Mouse (Mus musculus): ENCODE measurements around the gene Gm4312.
"Not testable (repeated sequence)": the region's sequence is repeated elsewhere in the genome, so short reads cannot be mapped to it uniquely, and the experiment has no call there.

Gene Gm4312

GRCm38 (mm10) chr10:100382460-100382859 lies at the start of gene Gm4312:
Gm4312 (minus strand) TSS chr10:100382560.
- H3K4me3 ChIP-seq (replicated peaks; ENCODE audit: low read length); H3K27me3 ChIP-seq (ENCODE audit: insufficient read depth, low read length); H3K4me1 ChIP-seq (replicated peaks; ENCODE audit: low read depth, low read length); H3K9me3 ChIP-seq (ENCODE audit: low read length); H3K36me3 ChIP-seq (ENCODE audit: insufficient read depth, low read length): not testable (repeated sequence)

GRCm38 (mm10) chr10:100427592-100427991 lies 45.2 kb upstream of the Gm4312 start:
- H3K4me1 ChIP-seq (replicated peaks; ENCODE audit: low read depth, low read length): no peaks in the 10 kb centered on the region
- no peaks in the 10 kb centered on the region for H3K27me3 ChIP-seq (ENCODE audit: insufficient read depth, low read length)
- TF ChIP-seq CTCF (conservative IDR thresholded peaks at IDR 0.05; ENCODE audit: low read length) (no peak), NANOG (IDR thresholded peaks at IDR 0.05; ENCODE audit: borderline replicate concordance, low read length) (no peak), POU5F1 (IDR thresholded peaks at IDR 0.05; ENCODE audit: borderline replicate concordance, low read length) (no peak)
- no peaks in the 10 kb centered on the region for H3K9me3 ChIP-seq (ENCODE audit: low read length)
- no peak overlapping the region for H3K4me3 ChIP-seq (replicated peaks; ENCODE audit: low read length)
- no peaks in the 10 kb centered on the region for H3K36me3 ChIP-seq (ENCODE audit: insufficient read depth, low read length)

GRCm38 (mm10) chr10:100415566-100415965 lies 33.2 kb upstream of the Gm4312 start:
- TF ChIP-seq POU5F1 (IDR thresholded peaks at IDR 0.05; ENCODE audit: borderline replicate concordance, low read length): no peak
- TF ChIP-seq CTCF (conservative IDR thresholded peaks at IDR 0.05; ENCODE audit: low read length): no peak
- no peak for TF ChIP-seq NANOG (IDR thresholded peaks at IDR 0.05; ENCODE audit: borderline replicate concordance, low read length)
- no peak overlapping the region for H3K4me3 ChIP-seq (replicated peaks; ENCODE audit: low read length)
- no peaks in the 10 kb centered on the region for H3K4me1 ChIP-seq (replicated peaks; ENCODE audit: low read depth, low read length)

GRCm38 (mm10) chr10:100402301-100402700 lies 19.9 kb upstream of the Gm4312 start:
- not testable (repeated sequence) for H3K9me3 ChIP-seq (ENCODE audit: low read length); H3K27me3 ChIP-seq (ENCODE audit: insufficient read depth, low read length); H3K4me3 ChIP-seq (replicated peaks; ENCODE audit: low read length); H3K36me3 ChIP-seq (ENCODE audit: insufficient read depth, low read length); H3K4me1 ChIP-seq (replicated peaks; ENCODE audit: low read depth, low read length)

More at GRCm38 (mm10) chr10:100415566-100415965, 33.2 kb upstream of the Gm4312 start:
- Histone ChIP-seq H3K9me3 (ENCODE audit: low read length) (peaks cover 9% of the 10 kb centered on the region), H3K27me3 (ENCODE audit: insufficient read depth, low read length) (no peaks in the 10 kb centered on the region), H3K36me3 (ENCODE audit: insufficient read depth, low read length) (no peaks in the 10 kb centered on the region)

GRCm38 (mm10) chr10:100361038-100361437 lies 21.3 kb downstream of the Gm4312 start, which contains the start of gene Gm4307:
Gm4307 (plus strand) TSS chr10:100361338.
- not testable (repeated sequence) for H3K9me3 ChIP-seq (ENCODE audit: low read length); H3K36me3 ChIP-seq (ENCODE audit: insufficient read depth, low read length); H3K4me3 ChIP-seq (replicated peaks; ENCODE audit: low read length); H3K4me1 ChIP-seq (replicated peaks; ENCODE audit: low read depth, low read length); H3K27me3 ChIP-seq (ENCODE audit: insufficient read depth, low read length)

- not testable (repeated sequence) for H3K36me3 ChIP-seq (ENCODE audit: insufficient read depth, low read length); H3K4me1 ChIP-seq (replicated peaks; ENCODE audit: low read depth, low read length); H3K27me3 ChIP-seq (ENCODE audit: insufficient read depth, low read length); H3K4me3 ChIP-seq (replicated peaks; ENCODE audit: low read length); H3K9me3 ChIP-seq (ENCODE audit: low read length)
Observed at GRCm38 (mm10) chr10:100356841-100357240, 25.5 kb downstream of the Gm4312 start.

GRCm38 (mm10) chr10:100350793-100351192 lies 31.6 kb downstream of the Gm4312 start, which contains the start of gene Gm4305:
Gm4305 (plus strand) TSS chr10:100351093.
- not testable (repeated sequence) for H3K9me3 ChIP-seq (ENCODE audit: low read length); H3K27me3 ChIP-seq (ENCODE audit: insufficient read depth, low read length); H3K4me3 ChIP-seq (replicated peaks; ENCODE audit: low read length); H3K4me1 ChIP-seq (replicated peaks; ENCODE audit: low read depth, low read length); H3K36me3 ChIP-seq (ENCODE audit: insufficient read depth, low read length)

GRCm38 (mm10) chr10:100345672-100346071 lies 36.7 kb downstream of the Gm4312 start, which contains the start of gene Gm4303:
Gm4303 (plus strand) TSS chr10:100345972.
- not testable (repeated sequence) for H3K4me1 ChIP-seq (replicated peaks; ENCODE audit: low read depth, low read length); H3K36me3 ChIP-seq (ENCODE audit: insufficient read depth, low read length); H3K4me3 ChIP-seq (replicated peaks; ENCODE audit: low read length); H3K27me3 ChIP-seq (ENCODE audit: insufficient read depth, low read length); H3K9me3 ChIP-seq (ENCODE audit: low read length)

- H3K4me3 ChIP-seq (replicated peaks; ENCODE audit: low read length); H3K27me3 ChIP-seq (ENCODE audit: insufficient read depth, low read length); H3K9me3 ChIP-seq (ENCODE audit: low read length); H3K4me1 ChIP-seq (replicated peaks; ENCODE audit: low read depth, low read length); H3K36me3 ChIP-seq (ENCODE audit: insufficient read depth, low read length): not testable (repeated sequence)
Observed at GRCm38 (mm10) chr10:100340536-100340935, 41.8 kb downstream of the Gm4312 start, which contains the start of gene Gm4302. Gm4302 (plus strand) TSS chr10:100340836.

GRCm38 (mm10) chr10:100335376-100335775 lies 47.0 kb downstream of the Gm4312 start, which contains the start of gene Gm4301:
Gm4301 (plus strand) TSS chr10:100335676.
- not testable (repeated sequence) for H3K4me1 ChIP-seq (replicated peaks; ENCODE audit: low read depth, low read length); H3K9me3 ChIP-seq (ENCODE audit: low read length); H3K27me3 ChIP-seq (ENCODE audit: insufficient read depth, low read length); H3K36me3 ChIP-seq (ENCODE audit: insufficient read depth, low read length); H3K4me3 ChIP-seq (replicated peaks; ENCODE audit: low read length)

Measured in E14TG2a.4 (cell line).